Mouse (Mus musculus): ENCODE measurements around the gene Med31. TPM values are rescaled to one million over a fixed set of nuclear protein-coding genes. Genes with fewer than 3 reads are reported as not detected.

The Med31 gene
- total RNA-seq (2022) = 10 to 100 TPM; 14.4 to 17.8 (median 15.2) TPM

GRCm38 (mm10) chr11:72215410-72215797 is at the start of gene Med31:
TSS of gene Med31 (minus strand) at chr11:72215592.
- peak in 1 of 2 experiments; percentile 75 for DNase-seq (ENCODE audit: low spot score in 2 of 2)

- no peak for DNase-seq (ENCODE audit: low spot score in 2 of 2)
These were observed 41.0 kb upstream of the Med31 start for GRCm38 (mm10) chr11:72256441-72256840.

DNA sequence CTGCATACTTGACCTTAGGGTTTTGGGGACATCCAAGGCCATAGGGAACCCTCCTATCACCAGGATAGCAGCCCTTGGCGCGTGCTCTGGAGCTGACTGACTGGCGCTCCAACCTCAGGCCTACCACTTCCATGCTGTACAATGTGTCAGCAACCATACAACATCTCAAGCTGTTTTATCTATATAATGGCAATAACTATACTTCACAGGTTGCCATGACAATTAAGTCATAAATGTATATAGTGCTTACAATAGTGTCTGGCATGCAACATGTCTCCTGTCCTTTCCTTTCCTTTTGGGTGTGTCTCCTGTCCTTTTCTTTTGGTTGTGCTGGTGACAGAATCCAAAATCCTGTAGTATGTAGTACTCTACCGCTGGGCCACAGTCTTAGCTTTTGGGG is 40.2 kb upstream of the Med31 start:
- DNase-seq (ENCODE audit: low spot score in 2 of 2) = no peak

GRCm38 (mm10) chr11:72245196-72245753 is 29.9 kb upstream of the Med31 start:
- peak in 1 of 2 experiments; percentile 36 for DNase-seq (ENCODE audit: low spot score in 2 of 2)

- DNase-seq (ENCODE audit: low spot score in 2 of 2) = no peak
These were observed 24.9 kb upstream of the Med31 start for GRCm38 (mm10) chr11:72240062-72240860.

- peak in 1 of 2 experiments; percentile 67 for DNase-seq (ENCODE audit: low spot score in 2 of 2)
These were observed 18.6 kb upstream of the Med31 start for GRCm38 (mm10) chr11:72234013-72234412.

DNA sequence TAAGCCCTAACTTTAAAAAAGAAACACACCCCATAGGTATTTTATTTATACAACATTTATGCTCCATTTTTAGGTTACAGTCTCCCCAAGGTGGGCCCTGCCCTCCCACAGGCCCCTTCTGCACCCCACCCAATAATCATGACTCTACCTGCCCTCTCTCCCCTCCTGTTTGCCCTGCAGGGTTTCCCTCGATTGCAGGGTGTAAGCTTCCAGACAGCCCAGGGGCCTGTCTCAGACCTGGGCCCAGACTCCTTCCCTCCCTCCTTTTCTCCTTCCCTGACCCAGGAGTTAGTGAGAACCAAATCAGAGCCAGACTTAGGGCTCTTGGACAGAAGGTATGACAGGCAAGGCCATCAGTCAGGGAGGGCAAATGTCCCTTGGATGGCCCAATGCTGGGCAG is 17.6 kb upstream of the Med31 start:
- DNase-seq (ENCODE audit: low spot score in 2 of 2) = no peak

DNA sequence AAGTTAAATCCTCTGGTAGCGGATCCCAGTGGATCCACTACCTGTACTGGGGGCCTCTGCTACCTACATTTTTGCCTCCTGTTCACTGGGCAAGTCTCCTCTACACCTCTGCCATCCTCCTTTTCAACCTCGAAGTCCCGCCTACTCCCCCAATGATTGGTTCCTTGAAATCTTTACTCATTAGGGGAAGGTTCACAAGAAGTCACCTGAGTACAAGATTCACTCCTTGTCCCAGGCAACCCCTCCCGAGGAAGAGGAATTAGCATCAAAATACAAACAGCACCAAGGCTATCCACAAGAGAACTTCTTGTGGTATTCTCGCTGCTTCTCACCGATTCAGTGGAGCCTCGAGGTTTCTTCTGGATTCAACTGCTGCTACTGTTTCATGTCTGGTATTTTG is 16.7 kb upstream of the Med31 start:
- no peak for DNase-seq (ENCODE audit: low spot score in 2 of 2)

DNA sequence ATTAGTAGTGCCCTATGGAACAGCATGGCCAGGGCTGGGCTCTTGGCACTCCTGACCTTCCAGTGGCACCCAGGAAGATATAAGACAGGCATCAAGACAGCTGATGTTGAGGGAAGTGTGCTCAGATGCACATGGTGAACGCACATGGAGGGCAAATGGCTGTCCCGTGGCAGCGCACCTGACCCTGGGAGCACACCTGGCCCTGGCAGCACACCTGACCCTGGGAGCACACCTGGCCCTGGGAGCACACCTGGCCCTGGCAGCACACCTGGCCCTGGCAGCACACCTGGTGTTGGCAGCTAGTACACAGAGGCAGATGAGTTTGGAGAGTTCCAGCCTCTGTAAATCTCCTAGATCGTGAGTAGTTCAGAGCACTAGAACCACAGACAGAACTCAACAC is 13.1 kb upstream of the Med31 start:
- DNase-seq (ENCODE audit: low spot score in 2 of 2) = no peak

DNA sequence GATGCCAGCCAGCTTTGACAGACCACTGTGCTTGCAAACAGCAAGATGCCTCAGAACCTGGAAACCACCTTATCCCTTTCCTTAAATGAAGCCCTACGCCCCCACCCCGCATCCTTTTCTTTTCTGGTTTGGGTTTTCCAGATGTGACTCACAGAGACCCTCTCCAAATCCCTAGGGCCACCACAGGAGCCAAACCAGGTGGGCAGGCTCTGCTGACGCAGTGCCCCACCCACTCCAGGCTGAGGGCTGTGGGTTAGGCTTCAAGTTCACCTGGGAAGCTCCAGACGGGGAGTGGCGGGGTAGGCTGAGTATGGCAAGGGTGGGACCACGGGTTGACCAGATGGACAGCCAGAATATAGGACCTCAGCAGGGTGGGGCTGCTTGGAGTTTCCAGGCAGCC is 11.5 kb upstream of the Med31 start:
- no peak for DNase-seq (ENCODE audit: low spot score in 2 of 2)

DNA sequence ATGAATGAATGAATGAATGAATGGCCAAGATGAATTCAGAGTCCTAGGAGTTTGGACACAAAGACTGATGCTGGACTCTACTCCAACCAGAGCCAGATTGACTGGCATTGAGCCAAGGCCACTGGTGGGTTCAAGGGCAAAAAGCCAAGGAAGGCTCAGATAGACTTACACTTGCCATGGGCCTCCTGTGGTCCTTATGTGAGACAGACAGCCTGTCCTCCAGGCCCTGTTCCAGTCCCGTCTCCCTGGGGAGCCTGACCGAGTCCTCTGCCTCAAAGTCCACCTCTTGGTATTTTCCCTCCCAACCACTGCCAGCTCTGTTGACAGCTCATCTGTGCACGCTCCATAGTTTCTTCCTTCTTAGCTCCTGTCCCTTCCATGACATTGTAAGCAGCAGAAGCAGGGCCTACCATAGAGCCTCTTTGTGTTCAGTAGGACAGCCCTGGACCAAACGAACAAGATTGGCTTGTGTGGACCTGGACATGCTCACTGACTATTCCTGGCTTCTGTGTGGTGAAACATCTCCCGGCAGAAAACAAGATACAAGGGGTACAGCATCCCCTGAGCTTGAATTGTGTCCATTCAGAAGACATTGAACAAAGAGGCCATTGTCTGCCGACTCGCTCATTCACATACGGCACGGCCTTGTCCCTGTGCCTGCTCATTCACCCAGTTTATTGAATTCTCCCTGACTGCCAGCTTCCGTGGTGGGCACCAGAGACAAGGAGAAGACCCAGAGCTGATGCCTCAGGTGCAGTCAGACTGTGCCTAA is 10.8 kb upstream of the Med31 start:
- DNase-seq (ENCODE audit: low spot score in 2 of 2) = peak in 1 of 2 experiments; percentile 40

DNA sequence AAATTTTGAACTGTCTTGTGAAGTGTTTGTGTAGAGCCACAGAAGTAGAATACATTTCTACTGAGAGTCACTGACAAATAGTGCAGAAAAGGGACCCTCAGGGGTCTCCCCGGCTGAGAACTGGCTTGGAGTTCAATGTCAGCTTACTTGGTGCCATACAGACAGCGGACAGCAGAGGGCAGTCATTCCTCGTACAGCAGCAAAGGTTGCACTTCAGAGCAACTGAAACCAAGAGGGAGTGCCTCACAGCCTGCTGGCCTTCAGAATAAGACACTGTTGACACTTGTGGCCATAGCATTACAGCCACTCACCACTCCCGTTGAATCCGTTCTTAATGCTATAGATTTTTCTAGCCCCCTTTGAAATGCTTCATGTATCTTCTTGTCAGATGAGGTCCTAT is 9.5 kb upstream of the Med31 start:
- DNase-seq (ENCODE audit: low spot score in 2 of 2) = peak; percentile 50 to 76

DNA sequence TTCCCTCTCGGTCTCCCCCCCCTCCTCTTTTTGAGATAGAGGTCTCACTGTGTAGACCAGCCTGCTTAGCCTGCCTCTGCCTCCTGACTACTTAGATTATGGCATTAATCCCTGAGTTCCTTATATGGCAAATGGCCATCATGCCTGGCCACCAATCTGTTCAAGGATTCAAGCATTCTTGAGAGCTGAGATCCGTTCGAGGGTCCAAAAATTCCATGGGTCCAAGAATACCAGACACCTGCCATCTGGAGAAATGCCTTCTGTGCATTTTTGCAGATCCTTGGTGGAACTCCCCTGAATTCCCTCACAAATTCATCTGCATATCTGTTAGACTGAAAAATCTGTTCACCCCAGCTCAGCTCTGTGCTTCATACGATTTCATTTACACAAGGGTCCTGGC is 8.0 kb upstream of the Med31 start:
- DNase-seq (ENCODE audit: low spot score in 2 of 2) = no peak

DNA sequence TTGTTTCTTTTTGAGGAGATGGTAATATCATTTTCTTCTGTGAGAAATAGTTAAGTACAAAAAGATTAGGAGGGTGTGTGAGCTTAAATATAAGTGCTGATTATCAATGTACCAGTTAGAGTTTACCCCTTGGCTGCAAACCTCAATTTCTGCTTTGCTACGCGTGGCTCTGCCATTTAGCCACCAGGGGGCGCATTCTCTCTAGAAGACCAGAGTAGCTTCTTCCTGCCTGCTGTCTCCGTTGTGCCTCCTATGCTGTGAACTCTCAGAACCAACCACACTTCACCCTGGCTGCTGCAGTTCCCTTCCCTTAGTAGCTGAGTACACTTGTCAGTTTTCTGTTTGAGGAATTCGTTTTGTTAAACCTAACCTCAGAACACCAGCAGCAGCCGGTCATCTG is 5.9 kb upstream of the Med31 start:
- no peak for DNase-seq (ENCODE audit: low spot score in 2 of 2)

GRCm38 (mm10) chr11:72217116-72217515 is 1.7 kb upstream of the Med31 start:
- no peak for DNase-seq (ENCODE audit: low spot score in 2 of 2)

- DNase-seq (ENCODE audit: low spot score in 2 of 2) = peak; percentile 79 to 93
These were observed 592 bp downstream of the Med31 start for GRCm38 (mm10) chr11:72214591-72215409.

GRCm38 (mm10) chr11:72207834-72208377 is 7.5 kb downstream of the Med31 start:
- no peak for DNase-seq (ENCODE audit: low spot score in 2 of 2)

- DNase-seq (ENCODE audit: low spot score in 2 of 2) = peak; percentile 86
These were observed 8.1 kb downstream of the Med31 start, which contains the start of the genes 4933427D14Rik and Txndc17 for GRCm38 (mm10) chr11:72207204-72207833. TSS of gene 4933427D14Rik (minus strand) at chr11:72207459. TSS of gene Txndc17 (plus strand) at chr11:72207547.

DNA sequence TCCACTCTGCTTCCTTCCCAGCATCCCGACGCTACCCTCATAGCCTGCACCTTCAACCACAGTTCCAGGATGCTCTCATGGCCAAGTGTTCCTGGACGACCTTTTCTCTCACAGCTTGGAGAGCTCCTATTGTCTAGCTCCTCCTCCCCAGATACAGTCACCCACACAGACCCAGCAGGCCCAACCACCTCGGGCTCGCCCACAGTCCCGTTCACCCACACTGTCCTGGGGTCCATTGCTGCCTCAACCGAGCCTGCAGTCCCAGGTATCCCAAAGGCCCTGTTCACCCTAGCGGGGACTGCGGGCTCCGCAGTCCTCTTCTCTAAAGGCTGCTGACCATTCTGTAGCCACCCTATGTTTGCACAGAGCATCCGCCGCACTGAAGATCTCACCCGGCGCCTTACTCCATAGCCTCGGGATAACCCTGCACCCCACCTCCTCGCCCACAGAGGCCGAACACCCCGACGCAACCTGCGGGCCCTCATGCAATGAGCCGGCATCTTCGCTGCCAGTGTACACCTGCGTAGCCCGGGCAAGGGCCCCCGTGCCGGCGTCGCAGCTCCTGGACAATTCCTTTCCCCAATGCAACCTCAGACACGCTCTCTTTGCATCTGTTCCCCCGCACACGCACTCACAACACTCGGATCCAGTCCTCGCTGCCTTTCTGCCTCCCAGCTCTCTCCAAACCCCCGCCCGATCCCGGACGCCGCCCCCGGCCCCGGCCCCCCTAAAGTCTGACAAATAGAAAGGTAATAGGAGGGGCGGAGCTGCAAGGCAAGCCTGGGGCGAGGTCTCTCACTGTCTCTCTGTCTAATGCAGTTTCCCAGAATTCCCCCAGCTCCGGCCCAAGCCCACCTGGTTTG is 8.8 kb downstream of the Med31 start, which contains the start of gene Gm43951:
Gm43951 (minus strand) TSS at position 500 of the 863 bp plus-strand sequence.
- DNase-seq (ENCODE audit: low spot score in 2 of 2) = peak; percentile 34 to 52
